Mouse (Mus musculus): ENCODE results near the gene 9230112D13Rik.

Gene 9230112D13Rik

GRCm38 (mm10) chr14:34540685-34541162 lies 18.1 kb upstream of the 9230112D13Rik start:
- DNase-seq = peak; percentile 57 to 60

GRCm38 (mm10) chr14:34535883-34536282 lies 13.3 kb upstream of the 9230112D13Rik start:
- no peak for DNase-seq

- DNase-seq = no peak
Measured at GRCm38 (mm10) chr14:34533537-34533936, 10.9 kb upstream of the 9230112D13Rik start.

- no peak for DNase-seq
Measured at GRCm38 (mm10) chr14:34532536-34532935, 9.9 kb upstream of the 9230112D13Rik start.

- DNase-seq = no peak
Measured at GRCm38 (mm10) chr14:34528804-34529203, 6.2 kb upstream of the 9230112D13Rik start.

GRCm38 (mm10) chr14:34517959-34518544 lies 4.5 kb downstream of the 9230112D13Rik start:
- DNase-seq = no peak

- DNase-seq = no peak
Measured at GRCm38 (mm10) chr14:34516960-34517577, 5.5 kb downstream of the 9230112D13Rik start.

GRCm38 (mm10) chr14:34515860-34516259 lies 6.7 kb downstream of the 9230112D13Rik start:
- DNase-seq = no peak

GRCm38 (mm10) chr14:34514120-34514519 lies 8.5 kb downstream of the 9230112D13Rik start:
- DNase-seq = peak; percentile 34 to 52

GRCm38 (mm10) chr14:34512602-34513001 lies 10.0 kb downstream of the 9230112D13Rik start:
- no peak for DNase-seq

- DNase-seq = no peak
Measured at GRCm38 (mm10) chr14:34511901-34512300, 10.7 kb downstream of the 9230112D13Rik start.

- no peak for DNase-seq
Measured at GRCm38 (mm10) chr14:34508842-34509439, 13.7 kb downstream of the 9230112D13Rik start.

GRCm38 (mm10) chr14:34508187-34508840 lies 14.3 kb downstream of the 9230112D13Rik start:
- DNase-seq = no peak

- no peak for DNase-seq
Measured at GRCm38 (mm10) chr14:34505309-34505708, 17.3 kb downstream of the 9230112D13Rik start.

- no peak for DNase-seq
Measured at GRCm38 (mm10) chr14:34504377-34504776, 18.2 kb downstream of the 9230112D13Rik start.

- no peak for DNase-seq
Measured at GRCm38 (mm10) chr14:34503759-34504158, 18.8 kb downstream of the 9230112D13Rik start.

- no peak for DNase-seq
Measured at GRCm38 (mm10) chr14:34503325-34503647, 19.3 kb downstream of the 9230112D13Rik start, which contains the start of gene Bmpr1a. TSS of gene Bmpr1a (minus strand) at chr14:34503341.

- peak; percentile 84 to 94 for DNase-seq
Measured at GRCm38 (mm10) chr14:34502475-34503324, 19.9 kb downstream of the 9230112D13Rik start.

GRCm38 (mm10) chr14:34501804-34502474 lies 20.7 kb downstream of the 9230112D13Rik start:
- peak; percentile 44 to 67 for DNase-seq

- DNase-seq = no peak
Measured at GRCm38 (mm10) chr14:34501447-34501803, 21.2 kb downstream of the 9230112D13Rik start.

- no peak for DNase-seq
Measured at GRCm38 (mm10) chr14:34500309-34500708, 22.3 kb downstream of the 9230112D13Rik start.

GRCm38 (mm10) chr14:34499664-34500063 lies 22.9 kb downstream of the 9230112D13Rik start:
- DNase-seq = no peak

All from kidney, postnatal 25 days (tissue).